Mouse (Mus musculus) v-Abl transformed pro-B cells (cell line): ENCODE results near the gene Cxcl10.
"Not testable (repeated sequence)": the region's sequence is repeated elsewhere in the genome, so short reads cannot be mapped to it uniquely, and the experiment has no call there.

Experiments used
- in situ Hi-C, 2 experiments: fragments of 400-800 bp; cut with MboI; formaldehyde crosslinking; loops; one replicate each; pipeline ENCODE4 v1.15.1; 2025; ENCODE audit not compliant: unreplicated experiment in 2 of 2

The Cxcl10 gene

GRCm38 (mm10) chr5:92371361-92371976 is 22.8 kb upstream of the Cxcl10 start:
- in situ Hi-C loops = loop anchor here in 1 of 2 experiments (10.0 kb wide), 1 partner anchor 177 kb away; no protein-coding TSS in a partner anchor

- in situ Hi-C loops = loop anchor here in 1 of 2 experiments (10.0 kb wide), 1 partner anchor 176 kb away; no protein-coding TSS in a partner anchor
Measured at GRCm38 (mm10) chr5:92370891-92371290, 22.2 kb upstream of the Cxcl10 start.

DNA sequence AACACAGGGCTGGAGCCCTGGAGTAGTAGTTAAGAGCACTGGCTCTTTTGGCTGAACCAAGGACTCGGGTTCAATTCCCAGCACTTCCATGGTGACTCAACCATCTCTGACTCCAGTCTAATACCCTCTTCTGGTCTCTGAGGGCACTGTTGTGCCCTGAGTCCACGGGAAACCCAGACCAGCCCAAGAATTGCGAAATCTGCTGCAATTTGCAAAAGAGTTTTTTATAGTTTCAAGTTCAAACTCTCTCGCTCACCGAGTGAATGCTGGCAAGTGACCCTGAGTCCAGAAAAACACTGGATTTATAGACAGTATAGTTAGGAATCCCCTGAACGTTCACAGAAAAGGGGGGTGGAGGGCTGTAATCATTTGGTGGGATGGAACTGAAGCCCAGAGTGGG is 21.7 kb upstream of the Cxcl10 start:
- in situ Hi-C loops = loop anchor here in 1 of 2 experiments (10.0 kb wide), 1 partner anchor 176 kb away; no protein-coding TSS in a partner anchor

DNA sequence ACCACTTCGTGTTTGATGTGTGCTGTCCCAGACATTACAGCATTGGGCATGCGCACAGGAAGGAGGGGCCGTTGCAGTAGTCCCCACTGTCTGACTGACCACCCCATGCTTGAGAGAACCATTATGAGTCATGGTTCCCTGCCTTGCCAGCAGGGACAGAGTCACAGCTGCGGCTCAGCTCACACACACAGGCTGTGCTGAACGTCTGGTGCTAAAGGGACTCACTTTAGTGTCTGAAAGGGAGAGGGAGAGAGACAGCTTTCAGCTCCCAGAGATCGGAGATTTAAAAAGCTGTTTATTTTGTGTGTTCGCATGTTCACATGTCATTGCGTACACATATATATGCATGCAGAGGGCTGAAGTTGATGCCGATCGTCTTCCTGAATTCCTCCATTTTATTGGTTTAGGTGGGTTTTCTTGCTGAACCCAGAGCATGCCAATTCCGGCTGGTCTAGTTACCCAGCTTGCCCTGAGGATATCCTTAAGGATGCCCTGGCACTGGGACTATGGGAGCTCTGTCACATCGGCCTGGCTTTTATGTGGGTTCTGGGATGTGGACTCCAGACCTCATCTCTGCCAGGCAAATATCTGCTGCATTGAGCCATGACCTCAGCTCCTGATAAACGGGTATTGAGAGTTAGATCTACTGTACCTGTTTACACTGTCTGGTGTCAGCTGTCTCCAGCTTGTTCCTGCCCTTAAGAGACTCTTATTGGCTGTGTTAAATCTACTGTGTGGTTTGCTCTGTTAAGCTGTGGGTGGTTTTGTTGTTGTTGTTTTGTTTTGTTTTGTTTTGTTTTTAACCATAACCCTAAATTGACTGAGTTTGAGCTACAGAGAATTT is 20.7 kb upstream of the Cxcl10 start:
- in situ Hi-C loops = no loop called here

DNA sequence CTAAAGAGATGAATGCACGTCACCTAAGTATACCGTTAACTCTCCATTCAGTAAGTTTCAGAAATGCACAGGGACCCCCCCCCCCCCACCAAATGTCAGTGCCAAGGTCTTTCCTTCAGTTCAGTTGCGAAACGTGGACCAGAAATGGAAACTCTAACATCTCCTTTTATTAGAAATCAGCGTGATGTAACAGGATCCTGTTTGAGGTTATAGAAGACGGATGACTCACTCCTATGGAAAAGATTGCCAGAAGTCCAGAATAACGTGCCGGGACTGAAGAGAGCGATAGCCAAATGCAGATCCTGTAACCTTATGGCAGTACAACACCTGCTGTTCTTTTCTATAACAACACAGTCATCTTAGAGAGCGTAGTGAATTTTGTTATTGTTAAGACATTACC is 19.7 kb upstream of the Cxcl10 start:
- in situ Hi-C loops = no loop called here

DNA sequence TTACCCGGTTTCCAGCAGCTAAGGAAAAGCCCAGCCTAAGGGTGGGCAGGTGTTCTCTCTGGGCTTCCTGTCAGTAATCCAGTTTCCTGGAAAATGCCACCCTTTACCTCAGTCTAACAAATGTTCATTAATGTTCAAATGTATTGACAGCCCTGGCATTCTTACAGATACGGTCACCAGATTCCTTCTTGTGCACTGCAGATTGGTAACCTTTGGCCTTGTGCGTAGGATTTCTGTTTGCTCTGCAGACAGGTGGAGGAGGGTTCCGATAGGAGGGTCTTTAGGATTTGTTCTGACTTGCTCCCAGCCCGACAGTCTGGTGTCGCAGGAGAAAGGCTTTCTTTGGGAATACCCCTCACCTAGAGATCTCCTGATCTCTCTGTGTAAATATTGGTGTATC is 17.9 kb upstream of the Cxcl10 start:
- in situ Hi-C loops = no loop called here

DNA sequence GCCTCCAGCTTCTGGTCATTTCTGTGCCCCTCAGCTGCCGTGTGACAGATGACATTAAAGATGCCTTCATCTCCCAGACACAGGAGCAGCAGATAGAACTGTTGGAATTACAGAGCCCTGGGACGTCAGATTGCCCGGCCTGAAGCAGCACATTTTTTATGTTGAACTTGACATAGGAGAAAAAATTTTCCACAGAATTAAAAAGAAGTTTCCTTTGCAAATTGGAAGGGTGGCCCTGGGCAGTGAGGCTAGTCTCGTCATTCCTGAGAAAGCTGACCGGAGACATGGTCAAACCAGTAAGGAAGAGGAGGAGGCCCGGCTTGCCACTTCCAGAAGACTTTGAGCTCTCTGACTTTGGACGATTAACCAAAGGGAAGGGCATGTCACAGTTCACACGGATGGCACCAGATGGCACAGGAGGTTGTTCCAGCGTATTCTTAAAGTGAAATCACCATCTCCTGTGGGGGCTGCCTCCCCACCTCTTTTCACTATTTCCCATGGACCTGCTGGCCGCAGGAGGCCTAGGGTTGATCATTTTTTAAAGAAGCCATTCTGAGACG is 16.5 kb upstream of the Cxcl10 start:
- in situ Hi-C loops = no loop called here

- in situ Hi-C loops = no loop called here
Measured at GRCm38 (mm10) chr5:92364011-92364410, 15.3 kb upstream of the Cxcl10 start.

DNA sequence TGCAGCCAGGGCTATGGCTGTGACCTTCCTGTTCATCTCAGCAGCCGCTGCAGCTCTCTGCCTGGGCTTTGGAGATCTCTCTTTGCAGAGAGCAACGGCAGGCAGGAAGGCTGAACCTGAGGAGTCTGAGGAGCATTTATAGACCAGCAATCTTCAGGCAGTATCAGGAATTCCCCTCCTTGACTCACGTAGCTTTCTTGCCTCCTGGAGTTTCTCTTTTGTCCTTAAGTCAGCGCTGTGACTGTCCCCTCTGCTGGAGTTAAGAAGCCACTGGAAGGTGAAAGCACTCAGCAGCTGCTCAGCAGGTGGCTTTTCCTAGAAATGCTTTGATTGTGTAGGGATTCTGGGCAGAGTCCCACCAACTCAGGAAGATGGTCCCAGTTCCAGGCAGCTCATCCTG is 14.5 kb upstream of the Cxcl10 start:
- in situ Hi-C loops = no loop called here

DNA sequence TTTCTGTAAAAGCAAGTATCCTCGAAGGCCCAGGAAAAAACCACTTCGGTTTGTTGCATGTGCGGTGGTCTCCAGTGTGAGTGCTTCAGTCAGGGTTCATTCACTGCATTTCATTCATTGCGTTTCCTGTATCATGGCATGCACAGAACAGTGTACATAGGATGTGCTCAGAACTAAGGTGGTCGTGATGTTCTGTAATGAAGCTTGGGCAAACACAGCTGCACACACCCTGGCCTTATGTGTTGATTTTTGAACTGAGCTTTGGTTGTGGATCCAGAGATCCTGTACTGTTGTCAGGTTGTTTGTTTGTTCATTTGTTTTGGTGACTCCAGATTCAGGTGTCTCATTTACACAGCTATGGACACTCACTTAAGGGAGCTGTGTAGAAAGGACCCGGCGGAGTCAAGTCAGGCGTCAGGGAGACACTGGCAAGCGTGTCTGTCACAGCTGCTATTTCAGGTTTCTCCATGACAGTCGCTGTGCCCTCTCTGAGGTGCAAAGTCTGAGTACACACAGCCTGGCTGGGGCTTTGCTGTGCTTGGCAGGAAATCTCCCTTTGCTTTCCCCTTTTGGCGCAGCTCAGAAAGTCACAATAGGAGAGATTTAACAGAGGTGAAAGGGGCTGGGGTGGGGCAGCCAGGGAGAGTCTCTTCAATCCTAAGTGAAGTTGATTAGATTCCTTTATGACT is 10.2 kb upstream of the Cxcl10 start:
- in situ Hi-C loops = no loop called here

DNA sequence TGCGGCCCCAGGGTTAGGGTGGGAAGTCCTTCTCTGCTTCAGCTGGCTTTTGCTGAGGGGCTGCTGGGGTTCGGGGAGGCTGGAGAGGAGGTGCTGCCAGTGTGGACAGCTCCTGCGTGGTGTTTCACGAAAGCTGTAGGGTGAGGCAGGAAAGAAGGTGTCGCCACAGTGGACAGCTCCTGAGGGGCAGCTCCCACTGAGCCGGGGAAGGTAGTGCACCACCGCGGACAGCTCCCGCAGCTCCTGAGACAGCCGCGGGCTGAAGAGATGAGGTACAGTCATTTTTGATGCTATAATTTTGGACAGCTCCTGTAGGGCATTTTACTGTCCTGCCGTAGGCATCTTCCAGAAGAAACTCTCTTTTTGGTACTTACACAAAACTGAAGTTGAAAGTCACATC is 9.3 kb upstream of the Cxcl10 start:
- in situ Hi-C loops = no loop called here

DNA sequence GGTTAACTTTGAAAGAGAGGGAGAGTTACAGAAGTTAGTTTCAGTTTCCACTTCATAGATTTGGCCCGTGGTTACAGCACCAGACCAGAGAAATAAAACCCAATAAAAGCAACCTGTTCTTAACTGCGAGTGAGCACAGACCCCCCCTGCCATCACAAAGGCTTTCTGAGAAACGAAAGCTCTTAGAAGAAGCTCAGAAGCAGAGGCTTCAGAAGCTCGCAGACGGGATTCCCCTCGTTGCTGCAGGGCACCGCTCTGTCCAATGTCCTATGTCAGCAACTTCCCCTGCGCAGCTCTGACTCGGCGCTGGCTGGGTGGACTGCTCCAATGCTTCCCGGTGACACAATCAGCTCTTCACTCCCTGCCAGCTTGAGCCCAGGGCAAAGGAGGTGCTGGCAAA is 4.8 kb upstream of the Cxcl10 start:
- in situ Hi-C loops = no loop called here

DNA sequence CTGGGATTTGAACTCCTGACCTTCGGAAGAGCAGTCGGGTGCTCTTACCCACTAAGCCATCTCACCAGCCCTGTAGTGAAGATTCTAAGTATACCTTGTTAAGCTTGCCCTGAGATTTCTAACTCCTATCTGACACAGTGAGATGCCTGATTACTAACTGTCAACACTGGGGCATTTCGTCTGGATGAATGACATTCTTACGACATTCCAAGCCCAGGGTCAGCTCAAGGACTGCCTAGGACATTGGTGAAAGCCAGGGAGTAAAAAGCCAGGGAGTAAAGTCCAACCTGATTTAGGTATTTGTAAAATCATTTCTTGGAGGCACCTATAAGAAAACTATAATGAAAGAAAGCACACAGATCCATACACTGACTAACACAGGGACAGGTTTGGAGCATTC is 4.0 kb upstream of the Cxcl10 start:
- in situ Hi-C loops = not testable (repeated sequence)

GRCm38 (mm10) chr5:92349731-92350130 is 1.0 kb upstream of the Cxcl10 start:
- in situ Hi-C loops = no loop called here

DNA sequence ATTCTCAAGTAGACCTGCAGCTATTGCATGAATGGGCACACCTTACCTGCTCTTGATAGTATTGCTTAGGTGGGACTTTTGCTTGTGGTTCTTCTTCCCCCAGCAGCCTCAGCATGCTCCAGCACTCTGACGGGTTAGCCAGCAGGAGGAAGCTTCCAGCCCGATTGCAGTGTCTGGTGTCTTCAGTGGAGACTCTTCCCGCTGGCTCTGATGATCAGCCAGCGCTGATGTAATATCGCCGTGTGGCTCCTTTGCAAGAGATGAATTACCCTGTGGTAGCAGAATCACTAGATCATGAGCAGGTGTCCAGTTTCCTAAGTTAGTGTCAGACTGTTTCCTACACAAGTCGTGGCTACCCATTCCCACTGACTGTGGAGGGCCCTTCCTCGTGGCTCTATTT is 3.7 kb downstream of the Cxcl10 start:
- in situ Hi-C loops = no loop called here

- in situ Hi-C loops = no loop called here
Measured at GRCm38 (mm10) chr5:92340606-92341005, 8.1 kb downstream of the Cxcl10 start.

GRCm38 (mm10) chr5:92336743-92337142 is 11.9 kb downstream of the Cxcl10 start:
- in situ Hi-C loops = no loop called here

GRCm38 (mm10) chr5:92332359-92332840 is 16.3 kb downstream of the Cxcl10 start:
- in situ Hi-C loops = no loop called here

DNA sequence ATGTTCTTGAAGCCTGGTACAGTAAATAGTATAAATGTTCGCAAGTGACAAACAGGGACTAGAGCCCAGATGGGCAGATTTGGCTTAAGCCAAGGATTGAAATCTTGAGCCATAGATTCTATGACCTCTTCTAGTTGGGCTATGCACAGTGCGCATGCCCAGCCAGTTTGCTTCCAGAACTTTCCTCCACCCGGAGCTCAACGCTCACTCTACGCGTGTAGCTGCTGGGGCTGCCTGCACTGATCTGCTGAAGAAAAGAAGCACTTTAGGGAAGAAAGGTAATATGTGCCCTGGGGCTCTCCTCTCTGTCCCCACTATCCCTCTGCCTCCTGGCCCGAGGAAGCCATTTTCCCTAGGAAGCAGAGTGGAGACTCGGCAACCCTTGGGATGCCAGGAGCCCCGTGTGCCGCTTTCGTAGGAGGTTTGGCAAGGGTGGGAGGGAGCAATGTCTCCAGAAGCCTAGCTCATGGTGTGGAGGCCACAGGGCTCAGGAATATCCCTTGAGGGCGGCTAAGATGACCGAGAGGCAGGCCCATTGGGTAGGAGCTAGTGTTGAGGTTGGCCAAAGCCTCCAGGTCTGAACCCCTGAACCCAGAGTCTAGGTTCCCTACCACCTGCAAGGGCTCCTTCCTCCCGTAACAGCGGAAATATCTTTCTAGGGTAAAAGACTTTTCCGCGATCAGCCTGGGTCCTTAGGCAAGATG is 16.9 kb downstream of the Cxcl10 start, which contains the start of gene Art3:
TSS of gene Art3 (plus strand) at position 193 of the 704 bp plus-strand sequence.
- in situ Hi-C loops = no loop called here

DNA sequence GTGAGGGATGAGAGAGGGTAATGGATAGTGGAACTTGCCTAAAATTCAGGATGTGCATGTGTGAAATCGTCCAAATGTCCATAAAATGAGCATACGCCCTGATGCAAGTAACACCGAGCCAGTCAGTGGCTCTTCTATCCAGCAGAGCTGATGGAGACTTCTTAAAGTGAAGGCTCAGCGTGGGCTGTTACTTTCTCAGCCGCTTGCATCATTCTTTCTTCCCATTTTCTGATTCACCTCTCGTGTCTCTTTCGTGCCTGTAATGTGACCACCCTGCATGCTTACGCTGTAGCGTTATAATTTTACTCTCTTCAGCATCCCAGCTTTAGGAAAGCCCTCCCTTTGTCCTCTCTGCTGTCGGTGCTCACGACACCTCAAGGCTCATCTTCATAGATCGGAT is 17.6 kb downstream of the Cxcl10 start:
- in situ Hi-C loops = no loop called here
